Mouse (Mus musculus) CH12.LX (cell line): Measurements from ENCODE around the gene Pnpla3. TPM values are rescaled to one million over a fixed set of nuclear protein-coding genes. Genes with fewer than 3 reads are reported as not detected.

ENCODE experiments used
- DNase-seq: peaks from one replicate; pipeline ENCODE4 v3.0.0-alpha.2; 2013; ENCODE audit errors: extremely low read depth
- H3K27ac ChIP-seq: 2 replicates; pipeline ENCODE4 v1.5.1; 2012; ENCODE audit warnings: low read depth, mild to moderate bottlenecking, control low read depth, moderate library complexity; ENCODE audit not compliant: insufficient read depth
- H3K27me3 ChIP-seq: replicated peaks from 2 replicates; pipeline ENCODE3; 2012; ENCODE audit warnings: inconsistent platforms
- H3K36me3 ChIP-seq, 2 experiments: replicated peaks in 1 of 2; 2 replicates each; pipeline versions ENCODE3 to v1.6.1; 2012; ENCODE audit warnings: inconsistent platforms in 1 of 2, low read length in 1 of 2, mild to moderate bottlenecking in 1 of 2, mixed read lengths in 1 of 2, moderate library complexity in 1 of 2; ENCODE audit not compliant: control insufficient read depth in 1 of 2, insufficient read depth in 1 of 2
- H3K4me1 ChIP-seq, 2 experiments: 2 replicates each; pipeline ENCODE4 v1.6.1; 2012; ENCODE audit warnings: inconsistent platforms in 1 of 2, moderate library complexity in 1 of 2; ENCODE audit not compliant: insufficient read depth in 2 of 2, control insufficient read depth in 1 of 2
- H3K4me2 ChIP-seq: 2 replicates; pipeline ENCODE4 v1.6.1; 2012; ENCODE audit warnings: low read depth, mild to moderate bottlenecking, control low read depth; ENCODE audit not compliant: poor library complexity, insufficient read depth, severe bottlenecking
- H3K4me3 ChIP-seq, 3 experiments: fragments of 150-350 bp in 1 of 3; sonication (generic) in 1 of 3; replicated peaks in 1 of 3; 2 replicates each; pipeline versions ENCODE3 to v1.5.1; 2011 to 2012; ENCODE audit warnings: low read depth in 2 of 3, low read length in 2 of 3, mild to moderate bottlenecking in 2 of 3, moderate library complexity in 2 of 3, control low read depth in 1 of 3, improper control_type of control experiment in 1 of 3, inconsistent platforms in 1 of 3, mixed read lengths in 1 of 3; ENCODE audit not compliant: poor library complexity in 1 of 3
- H3K79me2 ChIP-seq: replicated peaks from 2 replicates; pipeline ENCODE4 v1.6.1; 2012; ENCODE audit warnings: mild to moderate bottlenecking, moderate library complexity; ENCODE audit not compliant: control insufficient read depth, poor library complexity, insufficient read depth, severe bottlenecking; ENCODE audit errors: extremely low read depth
- H3K9ac ChIP-seq: 2 replicates; pipeline ENCODE4 v1.6.1; 2012; ENCODE audit warnings: low read depth, mild to moderate bottlenecking, control low read depth, moderate library complexity; ENCODE audit not compliant: insufficient read depth
- H3K9me3 ChIP-seq: replicated peaks from 2 replicates; pipeline ENCODE3; 2012; ENCODE audit warnings: low read length, inconsistent platforms, mixed read lengths
- BHLHE40 ChIP-seq: IDR thresholded peaks from 2 replicates; pipeline ENCODE4 v1.6.1; 2011; ENCODE audit warnings: mild to moderate bottlenecking, low read depth, low read length, improper control_type of control experiment
- CHD2 ChIP-seq: IDR thresholded peaks from 2 replicates; pipeline ENCODE4 v1.6.1; 2011; ENCODE audit warnings: low read length, improper control_type of control experiment
- EP300 ChIP-seq: IDR thresholded peaks from 2 replicates; pipeline ENCODE4 v1.6.1; 2011; ENCODE audit warnings: low read length, improper control_type of control experiment
- GABPA ChIP-seq: IDR thresholded peaks from 2 replicates; pipeline ENCODE4 v1.6.1; 2012; ENCODE audit warnings: low read depth, low read length, improper control_type of control experiment, inconsistent platforms; ENCODE audit not compliant: insufficient replicate concordance
- HCFC1 ChIP-seq: IDR thresholded peaks from 2 replicates; pipeline ENCODE4 v1.6.1; 2012; ENCODE audit warnings: low read depth, mild to moderate bottlenecking, inconsistent platforms, low read length, improper control_type of control experiment
- IRF4 ChIP-seq: IDR thresholded peaks from 2 replicates; pipeline ENCODE4 v1.6.1; 2014; ENCODE audit warnings: low read depth, mild to moderate bottlenecking, inconsistent platforms, low read length, improper control_type of control experiment
- JUN ChIP-seq: IDR thresholded peaks from 2 replicates; pipeline ENCODE4 v1.6.1; 2011; ENCODE audit warnings: low read depth, mild to moderate bottlenecking, low read length, improper control_type of control experiment, moderate library complexity; ENCODE audit not compliant: insufficient read depth
- KAT2A ChIP-seq: IDR thresholded peaks from 2 replicates; pipeline ENCODE4 v1.6.1; 2012; ENCODE audit warnings: low read length, improper control_type of control experiment, inconsistent platforms; ENCODE audit not compliant: insufficient replicate concordance
- MAX ChIP-seq: IDR thresholded peaks from 2 replicates; pipeline ENCODE4 v1.6.1; 2011; ENCODE audit warnings: low read length, improper control_type of control experiment
- MAZ ChIP-seq: IDR thresholded peaks from 2 replicates; pipeline ENCODE4 v1.6.1; 2012; ENCODE audit warnings: low read depth, mild to moderate bottlenecking, inconsistent platforms, low read length, improper control_type of control experiment, moderate library complexity
- MXI1 ChIP-seq: IDR thresholded peaks from 2 replicates; pipeline ENCODE4 v1.6.1; 2011; ENCODE audit warnings: mild to moderate bottlenecking, low read depth, low read length, improper control_type of control experiment
- MYC ChIP-seq: IDR thresholded peaks from 2 replicates; pipeline ENCODE4 v1.6.1; 2011; ENCODE audit warnings: low read depth, mild to moderate bottlenecking, improper control_type of control experiment, low read length
- NELFE ChIP-seq: IDR thresholded peaks from 2 replicates; pipeline ENCODE4 v1.6.1; 2011; ENCODE audit warnings: low read depth, low read length, improper control_type of control experiment
- POLR2AphosphoS2 ChIP-seq: IDR thresholded peaks from 2 replicates; pipeline ENCODE4 v1.6.1; 2011; ENCODE audit warnings: low read depth, low read length, improper control_type of control experiment
- RAD21 ChIP-seq: IDR thresholded peaks from 2 replicates; pipeline ENCODE4 v1.6.1; 2011; ENCODE audit warnings: low read depth, mild to moderate bottlenecking, low read length, improper control_type of control experiment, moderate library complexity
- RCOR1 ChIP-seq: conservative IDR thresholded peaks from 2 replicates; pipeline ENCODE4 v1.6.1; 2012; ENCODE audit warnings: low read depth, mild to moderate bottlenecking, inconsistent platforms, low read length, improper control_type of control experiment
- SIN3A ChIP-seq: IDR thresholded peaks from 2 replicates; pipeline ENCODE4 v1.6.1; 2012; ENCODE audit warnings: low read length, improper control_type of control experiment, inconsistent platforms
- TCF12 ChIP-seq: IDR thresholded peaks from 2 replicates; pipeline ENCODE4 v1.6.1; 2014; ENCODE audit warnings: low read depth, mild to moderate bottlenecking, inconsistent platforms, low read length, improper control_type of control experiment
- UBTF ChIP-seq: IDR thresholded peaks from 2 replicates; pipeline ENCODE4 v1.6.1; 2012; ENCODE audit warnings: low read depth, mild to moderate bottlenecking, inconsistent platforms, low read length, improper control_type of control experiment, moderate library complexity
- USF1 ChIP-seq: IDR thresholded peaks from 2 replicates; pipeline ENCODE4 v1.6.1; 2014; ENCODE audit warnings: low read depth, mild to moderate bottlenecking, inconsistent platforms, low read length, improper control_type of control experiment
- USF2 ChIP-seq: conservative IDR thresholded peaks from 2 replicates; pipeline ENCODE4 v1.6.1; 2011; ENCODE audit warnings: low read depth, low read length, improper control_type of control experiment
- ZKSCAN1 ChIP-seq: IDR thresholded peaks from 2 replicates; pipeline ENCODE4 v1.6.1; 2012; ENCODE audit warnings: low read depth, inconsistent platforms, low read length, improper control_type of control experiment, borderline replicate concordance
- ZMIZ1 ChIP-seq: IDR thresholded peaks from 2 replicates; pipeline ENCODE4 v1.6.1; 2012; ENCODE audit warnings: low read depth, mild to moderate bottlenecking, inconsistent platforms, low read length, improper control_type of control experiment
- dilution Hi-C: fragments of 300-500 bp; cut with MboI; formaldehyde crosslinking; loops from 2 replicates; pipeline ENCODE4 v1.14.3; 2020; ENCODE audit warnings: low sequenced_read_pairs; ENCODE audit not compliant: extremely low pct_unique_long_range_greater_than_20kb, extremely low pct_ligation_motif_present
- in situ Hi-C: fragments of 300-500 bp; cut with MboI; formaldehyde crosslinking; loops from 3 replicates; pipeline ENCODE4 v1.14.3; 2019; ENCODE audit warnings: low sequenced_read_pairs, low pct_ligation_motif_present, low pct_unique_long_range_greater_than_20kb, mixed read lengths
- polyA plus RNA-seq: library from polyadenylated mRNA; unstranded; fragments of >175 nt; gene quantifications from 2 replicates; pipeline ENCODE4 v1.2.1, GENCODE M21; 2012; ENCODE audit warnings: low read depth; ENCODE audit not compliant: insufficient read length
- total RNA-seq, 2 experiments: library from RNA; depleted of rRNA; stranded (reverse); fragments of 300-350 nt in 1 of 2; fragments of >200 nt in 1 of 2; gene quantifications; 2 replicates each; pipeline ENCODE4 v1.2.3; 2012 to 2014

The Pnpla3 gene
- total and polyA plus RNA-seq, 3 experiments, result 0.41 to 3.2 (median 2.2) TPM

- H3K4me1 ChIP-seq, result peaks cover 24 to 70% of the 10 kb centered on the region in 2 experiments
- no peak overlapping the region for H3K4me2 ChIP-seq
- peaks cover 34 to 48% of the 10 kb centered on the region in 2 experiments for H3K36me3 ChIP-seq
- no peaks in the 10 kb centered on the region for H3K9me3 ChIP-seq
- dilution Hi-C loops (no loop called here), in situ Hi-C loops (no loop called here)
- TF ChIP-seq MAX (no peak), UBTF (no peak), BHLHE40 (no peak), USF2 (no peak), USF1 (no peak), SIN3A (no peak), TCF12 (no peak), MAZ (no peak), NELFE (no peak), EP300 (no peak), ZKSCAN1 (no peak), ZMIZ1 (no peak), IRF4 (no peak), JUN (no peak), RAD21 (no peak), CHD2 (no peak), HCFC1 (no peak), MXI1 (no peak), RCOR1 (no peak)
- H3K27ac ChIP-seq, result no peak overlapping the region
- H3K27me3 ChIP-seq, result no peaks in the 10 kb centered on the region
- no peak for DNase-seq
- no peak overlapping the region for H3K4me3 ChIP-seq
- no peaks in the 10 kb centered on the region for H3K79me2 ChIP-seq
- H3K9ac ChIP-seq, result no peak overlapping the region
Measured at GRCm38 (mm10) chr15:84215273-84215672, 47.6 kb downstream of the Pnpla3 start.

DNA sequence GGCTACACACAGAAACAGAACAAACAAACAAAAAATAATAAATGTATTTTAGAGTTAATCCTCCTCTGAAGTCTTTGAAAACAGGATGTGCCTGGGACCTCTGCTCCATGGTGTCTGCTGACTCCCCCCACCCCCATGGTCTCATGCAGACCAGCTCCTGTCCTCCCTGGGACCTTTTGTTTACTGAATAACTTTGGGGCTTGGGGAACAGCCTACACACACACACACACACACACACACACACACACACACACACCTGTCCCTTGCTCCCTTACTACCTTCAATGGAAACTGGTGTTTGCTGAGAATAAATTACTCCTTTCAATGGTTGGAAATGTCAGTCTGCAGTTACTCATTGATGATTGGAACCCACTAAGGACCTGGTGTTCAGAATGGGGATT is 48.4 kb downstream of the Pnpla3 start:
- DNase-seq, result no peak
- in situ Hi-C loops, result no loop called here
- dilution Hi-C loops, result no loop called here
- H3K4me1 ChIP-seq, result peaks cover 24 to 70% of the 10 kb centered on the region in 2 experiments
- H3K9me3 ChIP-seq, result peaks cover 2% of the 10 kb centered on the region
- no peak overlapping the region for H3K27ac ChIP-seq
- no peak overlapping the region for H3K4me2 ChIP-seq
- H3K4me3 ChIP-seq, result no peak overlapping the region
- H3K27me3 ChIP-seq, result no peaks in the 10 kb centered on the region
- H3K79me2 ChIP-seq, result no peaks in the 10 kb centered on the region
- no peak overlapping the region for H3K9ac ChIP-seq
- TF ChIP-seq KAT2A, result no peak
- no peak for TF ChIP-seq GABPA
- no peak for TF ChIP-seq POLR2AphosphoS2
- no peak for TF ChIP-seq MYC
- TF ChIP-seq MAZ, result no peak
- TF ChIP-seq TCF12, result no peak
- peaks cover 26 to 40% of the 10 kb centered on the region in 2 experiments for H3K36me3 ChIP-seq
